Mouse (Mus musculus) lung, postnatal 10 days (tissue): ENCODE results near the gene U2af2.

Source experiments
- DNase-seq: peaks from one replicate; pipeline ENCODE4 v3.0.0; 2021

Gene U2af2

DNA sequence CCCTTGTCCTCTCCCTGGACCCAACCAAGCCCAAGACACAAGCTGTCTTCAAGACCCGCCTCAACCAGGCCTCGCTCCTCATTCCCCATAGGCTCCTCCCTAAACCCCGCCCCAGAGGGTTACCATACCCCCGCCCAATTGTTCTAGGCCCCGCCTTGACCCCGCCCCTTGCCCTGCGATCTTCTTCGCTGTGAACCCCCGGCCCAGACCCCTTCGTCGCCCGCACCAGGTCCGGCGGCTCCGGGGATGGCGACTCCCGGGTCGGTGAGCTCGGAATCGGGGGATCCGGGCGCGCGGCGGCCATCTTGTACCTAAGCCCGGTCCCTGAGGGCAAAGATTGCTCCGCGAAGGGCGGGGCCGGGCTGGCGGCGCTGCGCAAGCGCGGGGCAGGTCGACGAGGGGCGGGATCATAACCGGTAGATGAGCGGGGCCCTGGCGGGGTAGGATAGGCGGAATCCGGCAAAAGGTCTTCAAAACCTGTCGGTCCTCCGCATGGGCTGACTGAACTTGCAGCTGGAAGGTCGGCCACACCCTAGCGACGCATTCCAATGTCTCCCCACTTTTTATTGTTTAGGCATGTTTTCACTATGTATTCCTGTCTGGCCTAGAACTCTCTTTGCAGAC is 23.7 kb upstream of the U2af2 start, which contains the start of gene Zfp784:
TSS of gene Zfp784 (minus strand) at position 338 of the 624 bp plus-strand sequence.
- peak; percentile 97 for DNase-seq

DNA sequence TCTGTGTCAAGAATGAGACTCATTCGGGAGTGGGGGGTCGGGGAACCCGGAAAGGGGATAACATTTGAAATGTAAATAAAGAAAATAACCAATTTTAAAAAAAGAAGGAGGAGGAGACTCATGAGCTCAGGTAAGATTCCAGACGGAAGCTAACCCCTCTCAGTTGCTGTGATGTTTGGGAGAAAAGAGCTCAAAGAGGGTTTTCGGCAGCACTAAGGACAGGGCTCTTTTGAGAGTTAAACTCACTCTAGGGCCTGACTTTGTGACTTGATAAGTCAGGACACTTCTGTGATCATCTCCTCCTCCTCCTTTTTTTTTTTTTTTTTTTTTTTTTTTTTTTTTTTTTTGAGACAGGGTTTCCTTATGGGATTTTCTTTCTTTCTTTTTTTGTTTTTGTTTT is 23.0 kb upstream of the U2af2 start:
- DNase-seq: no peak

DNA sequence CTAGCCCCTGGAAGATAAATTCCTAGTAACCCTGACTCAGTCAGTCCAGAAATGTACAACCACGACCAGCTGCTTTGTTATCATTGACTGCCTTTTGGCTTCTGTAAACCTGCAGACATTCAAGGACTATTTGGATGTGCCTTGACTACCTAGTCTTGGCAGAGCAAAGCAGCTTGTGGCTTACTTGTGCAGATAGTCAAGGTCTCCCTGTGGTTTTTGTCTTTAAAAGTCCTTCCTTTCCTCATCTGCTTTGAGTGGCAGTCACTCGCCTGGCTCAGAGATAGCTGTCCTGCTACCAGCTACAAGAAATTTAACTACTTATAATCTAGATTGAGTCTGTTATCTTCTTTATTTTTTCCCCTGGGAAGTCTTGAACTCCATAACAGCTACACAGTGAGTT is 17.0 kb upstream of the U2af2 start:
- no peak for DNase-seq

GRCm38 (mm10) chr7:5046112-5046511 is 15.8 kb upstream of the U2af2 start:
- no peak for DNase-seq

DNA sequence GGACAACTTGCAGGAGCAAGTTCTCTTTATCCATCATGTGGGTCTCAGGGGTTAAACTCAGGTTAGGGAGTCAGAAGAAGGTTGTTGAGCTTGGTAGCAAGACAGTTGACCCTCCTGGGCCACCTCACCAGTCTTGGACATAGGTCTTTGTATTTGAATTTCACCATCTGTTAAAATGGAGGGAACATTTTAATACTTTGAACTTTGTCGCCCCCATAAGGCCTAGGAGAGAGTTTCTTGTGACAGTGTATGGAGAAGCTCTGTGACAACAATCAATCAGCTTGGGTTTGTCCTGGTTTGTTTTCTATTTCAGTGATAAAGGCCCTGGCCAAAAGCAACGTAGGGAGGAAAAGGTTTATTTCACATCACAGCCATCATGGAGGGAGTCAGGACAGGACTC is 14.6 kb upstream of the U2af2 start:
- peak; percentile 69 for DNase-seq

- DNase-seq: peak; percentile 88
These were observed 10.4 kb upstream of the U2af2 start, which contains the start of gene Zfp580 for GRCm38 (mm10) chr7:5051193-5052192. TSS of gene Zfp580 (plus strand) at chr7:5051538.

- no peak for DNase-seq
These were observed 9.5 kb upstream of the U2af2 start for GRCm38 (mm10) chr7:5052438-5052837.

- DNase-seq: no peak
These were observed 9.0 kb upstream of the U2af2 start for GRCm38 (mm10) chr7:5052931-5053343.

- no peak for DNase-seq
These were observed 8.3 kb upstream of the U2af2 start for GRCm38 (mm10) chr7:5053456-5054179.

- no peak for DNase-seq
These were observed 5.2 kb upstream of the U2af2 start for GRCm38 (mm10) chr7:5056651-5057263.

GRCm38 (mm10) chr7:5057381-5057780 is 4.6 kb upstream of the U2af2 start:
- DNase-seq: no peak

DNA sequence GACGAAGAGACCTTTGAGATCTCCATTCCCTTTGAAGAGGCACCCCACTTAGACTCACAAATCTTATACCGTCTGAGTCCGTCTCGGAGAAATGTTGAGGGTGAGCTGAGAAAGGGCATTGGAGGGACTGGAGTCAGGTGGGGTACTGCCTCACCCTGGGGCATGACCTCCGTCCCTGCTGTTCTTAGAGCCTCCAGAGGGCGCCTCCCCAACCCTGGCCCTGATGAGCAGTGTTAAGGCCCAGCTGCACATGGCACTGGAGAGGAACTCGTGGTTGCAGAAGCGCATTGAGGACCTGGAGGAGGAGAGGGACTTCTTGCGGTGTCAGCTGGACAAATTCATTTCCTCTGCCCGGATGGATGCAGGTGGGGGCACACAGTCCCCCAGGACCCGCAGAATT is 4.1 kb upstream of the U2af2 start:
- no peak for DNase-seq

- DNase-seq: no peak
These were observed 3.3 kb upstream of the U2af2 start for GRCm38 (mm10) chr7:5058631-5059030.

- no peak for DNase-seq
These were observed 2.5 kb upstream of the U2af2 start for GRCm38 (mm10) chr7:5059421-5059820.

- peak; percentile 92 for DNase-seq
These were observed 1.7 kb upstream of the U2af2 start for GRCm38 (mm10) chr7:5060239-5060731.

GRCm38 (mm10) chr7:5060944-5061773 is 784 bp upstream of the U2af2 start:
- peak; percentile 99 for DNase-seq

GRCm38 (mm10) chr7:5062360-5063001 is 538 bp downstream of the U2af2 start:
- peak; percentile 83 for DNase-seq

DNA sequence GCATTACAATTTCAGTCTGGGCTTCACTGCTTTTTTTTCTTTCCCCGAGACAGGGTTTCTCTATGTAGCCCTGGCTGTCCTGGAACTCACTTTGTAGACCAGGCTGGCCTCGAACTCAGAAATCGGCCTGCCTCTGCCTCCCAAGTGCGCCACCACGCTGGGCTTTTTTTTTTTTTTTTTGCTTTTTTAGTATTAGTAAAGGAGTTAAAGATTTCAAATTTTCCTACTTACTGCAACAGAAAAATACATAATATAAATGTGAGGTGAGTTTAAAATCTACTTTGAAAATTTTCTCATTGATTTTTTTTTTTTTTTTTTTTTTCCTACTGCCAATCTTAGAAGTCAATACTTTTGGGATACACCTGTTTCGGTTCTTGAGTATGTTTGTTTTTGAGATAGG is 2.9 kb downstream of the U2af2 start:
- no peak for DNase-seq

DNA sequence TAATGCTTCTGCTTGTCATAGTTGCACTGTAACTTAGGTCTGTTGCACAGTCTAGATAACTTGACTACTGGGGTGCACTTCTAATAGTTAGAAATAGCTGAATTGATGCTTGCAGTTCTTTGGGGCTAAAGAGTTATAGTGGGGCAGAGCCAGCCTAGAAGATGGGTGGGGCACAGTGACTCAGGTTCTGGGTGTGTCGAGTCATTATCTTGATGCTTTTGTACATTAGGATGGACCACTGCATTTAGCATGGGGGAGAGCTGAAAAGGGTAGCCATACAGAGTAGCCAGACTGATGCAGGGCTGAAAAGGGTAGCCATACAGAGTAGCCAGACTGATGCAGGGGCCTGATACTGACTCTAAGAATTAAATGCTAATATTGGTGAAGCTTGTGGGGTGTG is 11.6 kb downstream of the U2af2 start:
- no peak for DNase-seq

GRCm38 (mm10) chr7:5074984-5075383 is 13.0 kb downstream of the U2af2 start:
- DNase-seq: no peak

DNA sequence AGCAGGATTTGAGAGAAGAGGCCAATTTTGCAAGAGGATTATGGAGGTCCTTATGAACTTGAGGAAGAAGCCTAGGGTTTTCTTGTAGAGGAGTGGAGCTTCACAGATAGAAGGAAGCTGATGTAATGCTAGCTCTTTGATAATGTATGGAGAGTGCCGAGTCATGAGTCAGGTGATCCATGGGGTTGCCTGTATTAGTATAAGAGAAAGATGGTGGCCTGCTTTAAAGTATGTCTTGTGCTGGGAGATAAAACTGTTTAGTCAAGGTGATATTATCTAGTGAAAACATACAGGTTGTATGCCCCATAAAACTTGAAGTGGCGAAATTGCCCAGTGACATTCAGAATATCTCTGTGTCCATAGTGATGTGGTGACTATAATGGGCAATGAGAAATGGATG is 15.0 kb downstream of the U2af2 start:
- no peak for DNase-seq
